Mouse (Mus musculus) MEL (cell line): ENCODE measurements around the gene Osbpl10. TPM values are rescaled to one million over a fixed set of nuclear protein-coding genes. Genes with fewer than 3 reads are reported as not detected.

Source experiments
- DNase-seq: peaks from one replicate; pipeline ENCODE4 v3.0.0; 2011; ENCODE audit warnings: low read depth, low spot score
- H3K27ac ChIP-seq: 2 replicates; pipeline ENCODE4 v1.5.1; 2012; ENCODE audit warnings: low read depth, mild to moderate bottlenecking, control low read depth, low read length, moderate library complexity; ENCODE audit not compliant: control insufficient read depth
- H3K27me3 ChIP-seq, 2 experiments: fragments of 150-350 bp in 1 of 2; sonication (generic) in 1 of 2; 2 replicates each; pipeline ENCODE4 v1.6.1; 2012; ENCODE audit warnings: low read length in 2 of 2, mild to moderate bottlenecking in 2 of 2, improper control_type of control experiment in 1 of 2, moderate library complexity in 1 of 2; ENCODE audit not compliant: insufficient read depth in 2 of 2, control insufficient read depth in 1 of 2
- H3K36me3 ChIP-seq, 2 experiments: 2 replicates each; pipeline ENCODE4 v1.6.1; 2012 to 2014; ENCODE audit warnings: low read length in 2 of 2, improper control_type of control experiment in 1 of 2, inconsistent platforms in 1 of 2, mild to moderate bottlenecking in 1 of 2; ENCODE audit not compliant: insufficient read depth in 2 of 2, control insufficient read depth in 1 of 2
- H3K4me1 ChIP-seq, 2 experiments: fragments of 150-350 bp in 1 of 2; sonication (generic) in 1 of 2; 2 replicates each; pipeline ENCODE4 v1.6.1; 2012; ENCODE audit warnings: low read length in 2 of 2, improper control_type of control experiment in 1 of 2, mild to moderate bottlenecking in 1 of 2; ENCODE audit not compliant: insufficient read depth in 2 of 2, control insufficient read depth in 1 of 2
- H3K4me3 ChIP-seq, 2 experiments: fragments of 150-350 bp in 1 of 2; sonication (generic) in 1 of 2; 2 replicates each; pipeline ENCODE4 v1.5.1; 2012; ENCODE audit warnings: low read depth in 2 of 2, low read length in 2 of 2, mild to moderate bottlenecking in 2 of 2, moderate library complexity in 2 of 2, control low read depth in 1 of 2, improper control_type of control experiment in 1 of 2; ENCODE audit not compliant: control insufficient read depth in 1 of 2, insufficient read depth in 1 of 2
- H3K79me2 ChIP-seq: 2 replicates; pipeline ENCODE4 v1.6.1; 2012; ENCODE audit warnings: mild to moderate bottlenecking, low read length, moderate library complexity; ENCODE audit not compliant: control insufficient read depth, poor library complexity, insufficient read depth
- H3K9ac ChIP-seq: 2 replicates; pipeline ENCODE4 v1.6.1; 2012; ENCODE audit warnings: low read depth, mild to moderate bottlenecking, control low read depth, low read length, moderate library complexity; ENCODE audit not compliant: control insufficient read depth, poor library complexity, severe bottlenecking
- H3K9me3 ChIP-seq: fragments of 150-350 bp; sonication (generic); replicated peaks from 2 replicates; pipeline ENCODE4 v1.6.1; 2012; ENCODE audit warnings: mild to moderate bottlenecking, low read length, improper control_type of control experiment, moderate library complexity; ENCODE audit not compliant: insufficient read depth
- CHD1 ChIP-seq: IDR thresholded peaks from 2 replicates; pipeline ENCODE4 v1.6.1; 2012; ENCODE audit warnings: low read depth, mild to moderate bottlenecking, inconsistent platforms, low read length, improper control_type of control experiment
- CHD2 ChIP-seq: IDR thresholded peaks from 2 replicates; pipeline ENCODE4 v1.6.1; 2011; ENCODE audit warnings: low read length, improper control_type of control experiment
- CTCF ChIP-seq, 3 experiments: IDR thresholded peaks in 2 of 3; conservative IDR thresholded peaks in 1 of 3; 2 replicates each; pipeline ENCODE4 v1.5.1; 2011 to 2012; ENCODE audit warnings: low read length in 3 of 3, low read depth in 2 of 3, mild to moderate bottlenecking in 2 of 3, improper control_type of control experiment in 1 of 3, inconsistent platforms in 1 of 3, mixed read lengths in 1 of 3, moderate library complexity in 1 of 3; ENCODE audit not compliant: control insufficient read depth in 1 of 3, insufficient read depth in 1 of 3, poor library complexity in 1 of 3, severe bottlenecking in 1 of 3
- E2F4 ChIP-seq: IDR thresholded peaks from 2 replicates; pipeline ENCODE4 v1.6.1; 2011; ENCODE audit warnings: low read depth, low read length, improper control_type of control experiment, borderline replicate concordance
- ELF1 ChIP-seq: IDR thresholded peaks from 2 replicates; pipeline ENCODE4 v1.6.1; 2014; ENCODE audit warnings: low read depth, mild to moderate bottlenecking, inconsistent platforms, low read length, improper control_type of control experiment, moderate library complexity
- EP300 ChIP-seq, 2 experiments: IDR thresholded peaks; 2 replicates each; pipeline ENCODE4 v1.6.1; 2011; ENCODE audit warnings: improper control_type of control experiment in 2 of 2, low read length in 2 of 2, low read depth in 1 of 2, mild to moderate bottlenecking in 1 of 2
- ETS1 ChIP-seq: IDR thresholded peaks from 2 replicates; pipeline ENCODE4 v1.6.1; 2012; ENCODE audit warnings: low read depth, mild to moderate bottlenecking, inconsistent platforms, low read length, improper control_type of control experiment, moderate library complexity
- GABPA ChIP-seq: IDR thresholded peaks from 2 replicates; pipeline ENCODE4 v1.6.1; 2012; ENCODE audit warnings: low read depth, mild to moderate bottlenecking, inconsistent platforms, low read length, improper control_type of control experiment, moderate library complexity
- GATA1 ChIP-seq: IDR thresholded peaks from 2 replicates; pipeline ENCODE4 v1.6.1; 2011; ENCODE audit warnings: low read depth, low read length, improper control_type of control experiment
- HCFC1 ChIP-seq: IDR thresholded peaks from 2 replicates; pipeline ENCODE4 v1.6.1; 2012; ENCODE audit warnings: low read depth, mild to moderate bottlenecking, inconsistent platforms, low read length, improper control_type of control experiment, moderate library complexity
- JUND ChIP-seq: IDR thresholded peaks from 2 replicates; pipeline ENCODE4 v1.6.1; 2011; ENCODE audit warnings: low read depth, mild to moderate bottlenecking, improper control_type of control experiment, low read length
- KAT2A ChIP-seq: conservative IDR thresholded peaks from 2 replicates; pipeline ENCODE4 v1.6.1; 2012; ENCODE audit warnings: low read depth, low read length, improper control_type of control experiment, inconsistent platforms
- MEF2A ChIP-seq: IDR thresholded peaks from 2 replicates; pipeline ENCODE4 v1.6.1; 2014; ENCODE audit warnings: low read depth, mild to moderate bottlenecking, inconsistent platforms, low read length, improper control_type of control experiment; ENCODE audit not compliant: poor library complexity, insufficient replicate concordance, severe bottlenecking; ENCODE audit errors: extremely low read depth
- MXI1 ChIP-seq: IDR thresholded peaks from 2 replicates; pipeline ENCODE4 v1.6.1; 2011; ENCODE audit warnings: mild to moderate bottlenecking, low read depth, low read length, improper control_type of control experiment
- MYB ChIP-seq: IDR thresholded peaks from 2 replicates; pipeline ENCODE4 v1.6.1; 2011; ENCODE audit warnings: mild to moderate bottlenecking, low read depth, low read length, improper control_type of control experiment
- NELFE ChIP-seq: IDR thresholded peaks from 2 replicates; pipeline ENCODE4 v1.6.1; 2011; ENCODE audit warnings: low read depth, low read length, improper control_type of control experiment
- NRF1 ChIP-seq: IDR thresholded peaks from 2 replicates; pipeline ENCODE4 v1.6.1; 2014; ENCODE audit warnings: low read depth, mild to moderate bottlenecking, inconsistent platforms, low read length, improper control_type of control experiment, moderate library complexity; ENCODE audit not compliant: poor library complexity, insufficient read depth, severe bottlenecking
- RAD21 ChIP-seq: IDR thresholded peaks from 2 replicates; pipeline ENCODE4 v1.6.1; 2011; ENCODE audit warnings: mild to moderate bottlenecking, low read depth, low read length, improper control_type of control experiment
- SMC3 ChIP-seq: IDR thresholded peaks from 2 replicates; pipeline ENCODE4 v1.6.1; 2011; ENCODE audit warnings: low read depth, low read length, improper control_type of control experiment
- TAL1 ChIP-seq: IDR thresholded peaks from 2 replicates; pipeline ENCODE4 v1.6.1; 2012; ENCODE audit warnings: mild to moderate bottlenecking, inconsistent platforms, low read length, moderate library complexity, mixed read lengths
- TBP ChIP-seq: IDR thresholded peaks from 2 replicates; pipeline ENCODE4 v1.8.0; 2011; ENCODE audit warnings: low read depth, low read length, improper control_type of control experiment
- USF1 ChIP-seq: IDR thresholded peaks from 2 replicates; pipeline ENCODE4 v1.6.1; 2014; ENCODE audit warnings: low read depth, mild to moderate bottlenecking, inconsistent platforms, low read length, improper control_type of control experiment, moderate library complexity
- USF2 ChIP-seq, 2 experiments: IDR thresholded peaks; 2 replicates each; pipeline ENCODE4 v1.6.1; 2011 to 2012; ENCODE audit warnings: improper control_type of control experiment in 2 of 2, low read length in 2 of 2, borderline replicate concordance in 1 of 2, inconsistent platforms in 1 of 2, low read depth in 1 of 2, mild to moderate bottlenecking in 1 of 2; ENCODE audit not compliant: insufficient read depth in 1 of 2
- ZKSCAN1 ChIP-seq: IDR thresholded peaks from 2 replicates; pipeline ENCODE4 v1.6.1; 2012; ENCODE audit warnings: low read depth, mild to moderate bottlenecking, inconsistent platforms, low read length, improper control_type of control experiment, moderate library complexity
- ZNF384 ChIP-seq: IDR thresholded peaks from 2 replicates; pipeline ENCODE4 v1.6.1; 2012; ENCODE audit warnings: low read depth, mild to moderate bottlenecking, inconsistent platforms, low read length, improper control_type of control experiment
- polyA plus RNA-seq, 2 experiments: library from polyadenylated mRNA; stranded (reverse) in 1 of 2; unstranded in 1 of 2; fragments of >175 nt in 1 of 2; fragments of >200 nt in 1 of 2; gene quantifications; 2 replicates each; pipeline versions ENCODE4 v1.2.1 to v1.2.4; 2012; ENCODE audit warnings: low replicate concordance in 2 of 2, low read depth in 1 of 2; ENCODE audit not compliant: insufficient read length in 2 of 2, insufficient read depth in 1 of 2, missing spikeins in 1 of 2
- total RNA-seq: library from RNA; depleted of rRNA; stranded (reverse); fragments of 300-350 nt; gene quantifications from 2 replicates; pipeline ENCODE4 v1.2.3, GENCODE M21; 2012

Gene Osbpl10
- total and polyA plus RNA-seq, 3 experiments: not detected

DNA sequence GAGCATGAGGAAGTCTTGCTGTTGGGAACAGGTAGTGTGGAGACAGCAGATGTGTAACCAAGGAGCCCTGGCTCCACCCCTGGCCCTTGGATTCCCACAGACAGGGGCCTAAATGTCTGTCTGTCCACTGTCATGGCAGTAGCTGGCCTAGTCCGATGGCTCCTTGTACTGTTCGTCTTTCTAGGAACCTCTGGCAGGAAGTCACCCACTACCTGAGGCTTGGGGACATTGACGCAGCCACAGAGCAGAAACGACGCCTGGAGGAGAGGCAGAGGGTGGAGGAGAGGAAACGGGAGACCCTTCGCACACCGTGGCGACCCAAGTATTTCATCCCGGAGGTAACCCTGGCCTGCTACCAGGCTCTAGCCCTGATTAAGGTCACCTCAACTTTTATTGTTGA lies 251.3 kb downstream of the Osbpl10 start:
- no peak overlapping the region for H3K27ac ChIP-seq
- H3K4me1 ChIP-seq: no peaks in the 10 kb centered on the region
- no peaks in the 10 kb centered on the region for H3K36me3 ChIP-seq
- H3K9me3 ChIP-seq: no peaks in the 10 kb centered on the region
- H3K27me3 ChIP-seq: no peaks in the 10 kb centered on the region
- no peak overlapping the region for H3K4me3 ChIP-seq
- TF ChIP-seq GABPA: no peak
- TF ChIP-seq USF1: no peak
- no peak for TF ChIP-seq RAD21
- no peak for TF ChIP-seq ZNF384
- no peak for TF ChIP-seq CTCF (IDR thresholded peaks at IDR 0.05 in 2 of 3, conservative IDR thresholded peaks at IDR 0.05 in 1 of 3; ENCODE audit: control insufficient read depth in 1 of 3, insufficient read depth in 1 of 3, low read depth in 2 of 3, low read length in 3 of 3, poor library complexity in 1 of 3, severe bottlenecking in 1 of 3)
- no peak for TF ChIP-seq SMC3
- no peak for TF ChIP-seq ZKSCAN1
- no peak for TF ChIP-seq MXI1
- no peak for TF ChIP-seq ELF1
- TF ChIP-seq GATA1: no peak
- no peak for TF ChIP-seq MEF2A
- TF ChIP-seq MYB: no peak
- no peak for TF ChIP-seq USF2 (IDR thresholded peaks at IDR 0.05; ENCODE audit: borderline replicate concordance in 1 of 2, insufficient read depth in 1 of 2, low read depth in 1 of 2, low read length in 2 of 2)
- TF ChIP-seq KAT2A: no peak
- no peak for TF ChIP-seq CHD2
- no peak for TF ChIP-seq EP300 (IDR thresholded peaks at IDR 0.05; ENCODE audit: low read depth in 1 of 2, low read length in 2 of 2)
- no peak for TF ChIP-seq JUND
- H3K79me2 ChIP-seq: no peaks in the 10 kb centered on the region
- no peak for DNase-seq
- H3K9ac ChIP-seq: no peak overlapping the region

DNA sequence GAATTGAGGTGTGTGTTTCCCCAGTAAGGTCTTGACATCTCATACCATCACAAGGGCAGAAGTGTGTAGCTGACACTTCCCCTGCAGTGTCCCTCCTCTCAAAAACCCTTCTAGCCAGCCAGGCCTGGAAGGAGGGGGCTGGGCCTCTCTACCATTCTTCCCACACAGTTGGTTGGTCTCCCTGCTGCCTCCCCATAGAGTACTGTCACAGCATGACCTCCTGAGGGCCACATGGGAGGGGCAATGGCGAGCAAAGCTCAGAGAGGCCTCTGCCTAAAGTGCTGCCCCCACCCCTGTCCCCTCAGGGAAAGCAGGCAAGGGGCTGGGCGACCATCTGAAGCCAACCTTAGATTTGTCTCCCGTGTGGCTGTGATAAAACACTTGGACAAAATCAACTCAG lies 251.8 kb downstream of the Osbpl10 start:
- no peak overlapping the region for H3K4me3 ChIP-seq
- H3K36me3 ChIP-seq: no peaks in the 10 kb centered on the region
- H3K4me1 ChIP-seq: no peaks in the 10 kb centered on the region
- H3K27ac ChIP-seq: no peak overlapping the region
- no peak overlapping the region for H3K9ac ChIP-seq
- H3K27me3 ChIP-seq: no peaks in the 10 kb centered on the region
- H3K9me3 ChIP-seq: no peaks in the 10 kb centered on the region
- no peaks in the 10 kb centered on the region for H3K79me2 ChIP-seq
- no peak for DNase-seq
- no peak for TF ChIP-seq JUND
- TF ChIP-seq KAT2A: no peak
- no peak for TF ChIP-seq USF1
- no peak for TF ChIP-seq MEF2A
- TF ChIP-seq RAD21: no peak
- TF ChIP-seq TBP: no peak
- TF ChIP-seq NRF1: no peak
- no peak for TF ChIP-seq HCFC1
- no peak for TF ChIP-seq E2F4
- no peak for TF ChIP-seq ETS1
- no peak for TF ChIP-seq CHD1
- no peak for TF ChIP-seq TAL1
- no peak for TF ChIP-seq GABPA
- no peak for TF ChIP-seq NELFE
- no peak for TF ChIP-seq ZKSCAN1
- no peak for TF ChIP-seq GATA1
- TF ChIP-seq SMC3: no peak
